Mouse (Mus musculus) intestine, embryonic 14.5 days (tissue): ENCODE measurements around the gene Tmem176b. TPM values are rescaled to one million over a fixed set of nuclear protein-coding genes. Genes with fewer than 3 reads are reported as not detected.
A peak's percentile ranks its signal among the peaks of the same experiment; 100 is the strongest.
"Not testable (repeated sequence)": the region's sequence is repeated elsewhere in the genome, so short reads cannot be mapped to it uniquely, and the experiment has no call there.

Experiments
- ATAC-seq: fragments of 200-750 bp; cut with Nextera tagmentation; replicated peaks from 2 replicates; pipeline ENCODE4 v1.8.0; 2017; ENCODE audit warnings: low read depth, moderate number of reproducible peaks, moderate TSS enrichment, moderate library complexity; ENCODE audit not compliant: low FRiP score, low TSS enrichment
- DNase-seq: peaks from one replicate; pipeline ENCODE4 v3.0.0-alpha.2; 2018; ENCODE audit warnings: low spot score
- H3K27ac ChIP-seq: fragments of 300-500 bp; sonication (generic); 2 replicates; pipeline ENCODE4 v1.5.1; 2014; ENCODE audit warnings: low read depth, mild to moderate bottlenecking, control low read depth
- H3K27me3 ChIP-seq: fragments of 300-500 bp; sonication (generic); replicated peaks from 2 replicates; pipeline ENCODE4 v1.6.1; 2014; ENCODE audit warnings: low read length, control low read depth; ENCODE audit not compliant: control insufficient read depth, insufficient read depth
- H3K36me3 ChIP-seq: fragments of 300-500 bp; sonication (generic); 2 replicates; pipeline ENCODE4 v1.6.1; 2014; ENCODE audit warnings: low read length, control low read depth; ENCODE audit not compliant: control insufficient read depth, insufficient read depth
- H3K4me1 ChIP-seq: fragments of 300-500 bp; sonication (generic); replicated peaks from 2 replicates; pipeline ENCODE4 v1.6.1; 2014; ENCODE audit warnings: low read length, control low read depth, mixed read lengths; ENCODE audit not compliant: control insufficient read depth, insufficient read depth
- H3K4me2 ChIP-seq: fragments of 300-500 bp; sonication (generic); 2 replicates; pipeline ENCODE4 v1.6.1; 2014; ENCODE audit warnings: low read length
- H3K4me3 ChIP-seq: fragments of 300-500 bp; sonication (generic); 2 replicates; pipeline ENCODE4 v1.5.1; 2014; ENCODE audit warnings: low read depth, low read length, control low read depth, mixed read lengths
- H3K9ac ChIP-seq: fragments of 300-500 bp; sonication (generic); 2 replicates; pipeline ENCODE4 v1.6.1; 2014; ENCODE audit warnings: mild to moderate bottlenecking, low read length
- H3K9me3 ChIP-seq: fragments of 300-500 bp; sonication (generic); 2 replicates; pipeline ENCODE4 v1.6.1; 2016; ENCODE audit warnings: low read length, control low read depth; ENCODE audit not compliant: control insufficient read depth
- WGBS: fragments of 180-500 bp; shearing (Covaris S2); extraction: QIAGEN DNeasy Blood & Tissue Kit; methylation state at CpG from one replicate; pipeline ENCODE4 v1.1.7; 2014; 5-methylcytosine and 5-hydroxymethylcytosine counted together
- polyA plus RNA-seq: library from polyadenylated mRNA; unstranded; fragments of >200 nt; fragmentation: Nextera tagmentation; extraction: Ambion mirVana; gene quantifications from 2 replicates; pipeline ENCODE4 v1.2.1, GENCODE M21; 2014

Tmem176b gene
- 373 and 390 TPM in 2 replicates for polyA plus RNA-seq

- peaks cover 50% of the 10 kb centered on the region for H3K36me3 ChIP-seq
- no peaks in the 10 kb centered on the region for H3K9me3 ChIP-seq
- DNase-seq: peak; percentile 97
- peak; percentile 95 for ATAC-seq
- peak within 1 kb of the TSS; percentile 61 for H3K4me2 ChIP-seq
- peaks cover 38% of the 10 kb centered on the region for H3K4me1 ChIP-seq
- peak within 1 kb of the TSS; percentile 96 for H3K27ac ChIP-seq
- H3K9ac ChIP-seq: peak within 1 kb of the TSS; percentile 73
- 3% methylated on average over 6 of the region's 6 CpGs for WGBS
- no peaks in the 10 kb centered on the region for H3K27me3 ChIP-seq
- H3K4me3 ChIP-seq: peak within 1 kb of the TSS; percentile 65
Observed at GRCm38 (mm10) chr6:48840973-48841625, at the start of gene Tmem176b. Gene Tmem176b, minus strand, starts transcription at chr6:48841496.

- Histone ChIP-seq H3K9me3 (no peaks in the 10 kb centered on the region), H3K4me3 (no peak overlapping the region), H3K36me3 (no peaks in the 10 kb centered on the region), H3K4me2 (no peak overlapping the region), H3K9ac (no peak overlapping the region), H3K27ac (no peak overlapping the region), H3K4me1 (no peaks in the 10 kb centered on the region), H3K27me3 (no peaks in the 10 kb centered on the region)
- DNase-seq: peak; percentile 42
- WGBS: 62% methylated on average over 5 of the region's 5 CpGs
- no peak for ATAC-seq
Observed at GRCm38 (mm10) chr6:48876510-48877135, 35.3 kb upstream of the Tmem176b start.

GRCm38 (mm10) chr6:48875515-48875914 is 34.2 kb upstream of the Tmem176b start:
- WGBS: 90% methylated on average over 6 of the region's 6 CpGs
- no peak overlapping the region for H3K4me2 ChIP-seq
- no peak for ATAC-seq

DNA sequence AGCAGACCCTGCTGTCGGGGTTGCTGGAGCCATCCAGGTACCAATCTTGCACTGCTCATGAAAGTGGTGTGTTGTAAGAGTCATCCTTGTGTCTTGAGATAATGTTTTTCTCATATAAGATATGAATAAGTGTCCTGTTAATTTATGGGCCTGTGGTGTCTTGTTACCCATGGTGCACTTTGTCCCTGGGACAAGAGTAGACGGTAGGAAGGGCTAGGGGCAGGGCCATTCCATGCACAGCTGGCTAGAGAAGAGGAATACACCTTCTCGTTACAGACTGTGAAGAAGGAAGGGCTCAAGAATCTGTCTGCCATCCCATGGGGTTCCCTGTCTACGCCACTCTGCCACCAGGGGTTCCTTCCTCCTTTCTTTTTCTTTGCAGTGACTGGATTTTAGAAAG is 33.3 kb upstream of the Tmem176b start:
- Histone ChIP-seq H3K4me2 (no peak overlapping the region), H3K27me3 (no peaks in the 10 kb centered on the region), H3K4me1 (no peaks in the 10 kb centered on the region), H3K9ac (no peak overlapping the region), H3K36me3 (no peaks in the 10 kb centered on the region), H3K9me3 (no peaks in the 10 kb centered on the region), H3K4me3 (no peak overlapping the region), H3K27ac (no peak overlapping the region)
- ATAC-seq (no peak), DNase-seq (no peak)
- 82% methylated on average over 4 of the region's 4 CpGs for WGBS

More at GRCm38 (mm10) chr6:48875515-48875914, 34.2 kb upstream of the Tmem176b start:
- Histone ChIP-seq H3K9ac (no peak overlapping the region), H3K36me3 (no peaks in the 10 kb centered on the region), H3K9me3 (no peaks in the 10 kb centered on the region), H3K27me3 (no peaks in the 10 kb centered on the region), H3K27ac (no peak overlapping the region), H3K4me3 (no peak overlapping the region), H3K4me1 (no peaks in the 10 kb centered on the region)
- no peak for DNase-seq

GRCm38 (mm10) chr6:48872596-48872995 is 31.3 kb upstream of the Tmem176b start, which contains the start of gene Aoc1:
Gene Aoc1, plus strand, starts transcription at chr6:48872896.
- 80% methylated on average over 5 of the region's 5 CpGs for WGBS
- Histone ChIP-seq H3K9ac (no peak within 1 kb of the TSS), H3K4me2 (no peak within 1 kb of the TSS), H3K4me1 (no peaks in the 10 kb centered on the region), H3K27me3 (no peaks in the 10 kb centered on the region), H3K27ac (no peak within 1 kb of the TSS), H3K4me3 (no peak within 1 kb of the TSS), H3K9me3 (no peaks in the 10 kb centered on the region), H3K36me3 (no peaks in the 10 kb centered on the region)
- ATAC-seq (no peak), DNase-seq (no peak)

DNA sequence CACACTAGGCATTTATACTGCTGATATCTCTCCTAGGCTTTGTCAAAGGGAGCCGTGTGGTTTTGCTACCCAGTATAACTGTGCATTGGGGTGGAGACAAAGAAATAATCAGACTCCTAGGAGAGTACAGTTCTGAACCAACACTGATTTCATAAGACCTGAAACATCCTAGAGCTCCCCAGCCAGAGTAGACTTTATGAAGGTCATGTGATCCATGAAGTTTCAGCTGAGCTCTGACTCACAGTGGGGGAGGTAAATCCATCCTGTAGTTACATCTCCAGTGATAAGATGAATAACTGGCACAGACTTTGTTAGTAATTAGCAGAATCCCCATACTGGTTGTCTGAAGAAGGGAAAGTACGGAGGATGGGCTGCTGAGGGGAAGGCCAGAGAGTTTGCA is 28.5 kb upstream of the Tmem176b start:
- no peak overlapping the region for H3K4me3 ChIP-seq
- peaks cover 7% of the 10 kb centered on the region for H3K4me1 ChIP-seq
- no peak overlapping the region for H3K9ac ChIP-seq
- no peaks in the 10 kb centered on the region for H3K36me3 ChIP-seq
- no peak overlapping the region for H3K4me2 ChIP-seq
- 75% methylated on average over 2 of the region's 2 CpGs for WGBS
- no peaks in the 10 kb centered on the region for H3K9me3 ChIP-seq
- no peak overlapping the region for H3K27ac ChIP-seq
- H3K27me3 ChIP-seq: no peaks in the 10 kb centered on the region
- no peak for ATAC-seq
- DNase-seq: peak; percentile 48

GRCm38 (mm10) chr6:48867158-48867557 is 25.9 kb upstream of the Tmem176b start:
- Histone ChIP-seq H3K27ac (no peak overlapping the region), H3K36me3 (no peaks in the 10 kb centered on the region), H3K9me3 (no peaks in the 10 kb centered on the region), H3K27me3 (no peaks in the 10 kb centered on the region), H3K4me2 (no peak overlapping the region), H3K9ac (no peak overlapping the region), H3K4me3 (no peak overlapping the region), H3K4me1 (peaks cover 16% of the 10 kb centered on the region)
- DNase-seq (peak; percentile 47), ATAC-seq (no peak)
- 74% methylated on average over 4 of the region's 4 CpGs for WGBS

- not testable (repeated sequence) for ATAC-seq, H3K9me3 ChIP-seq, H3K4me3 ChIP-seq, H3K27me3 ChIP-seq, H3K9ac ChIP-seq, H3K36me3 ChIP-seq, H3K4me2 ChIP-seq
- peak; percentile 51 for DNase-seq
- peaks cover 16% of the 10 kb centered on the region for H3K4me1 ChIP-seq
- 15% methylated on average over 1 of the region's 1 CpGs for WGBS
- peak overlapping the region; percentile 69 for H3K27ac ChIP-seq
Observed at GRCm38 (mm10) chr6:48866355-48866950, 25.2 kb upstream of the Tmem176b start.
